Mouse (Mus musculus) hindbrain, embryonic 15.5 days (tissue): Measurements from ENCODE around the gene Pdlim1. TPM values are rescaled to one million over a fixed set of nuclear protein-coding genes. Genes with fewer than 3 reads are reported as not detected.

Experiments
- polyA plus RNA-seq: library from polyadenylated mRNA; unstranded; fragments of >200 nt; fragmentation: Nextera tagmentation; extraction: Ambion mirVana; gene quantifications from 2 replicates; pipeline ENCODE4 v1.2.1, GENCODE M21; 2015

The Pdlim1 gene
- polyA plus RNA-seq, 1 experiment from 2014 or later, result 9.7 TPM

Other genes starting within 250 kb of the Pdlim1 start
- gene Cyp2c54, start 198.0 kb downstream of the Pdlim1 start, polyA plus RNA-seq, result not detected in 2 replicates
- gene Cyp2c50, start 182.2 kb downstream of the Pdlim1 start, polyA plus RNA-seq, result not detected in 2 replicates
- not detected in 2 replicates for gene Cyp2c70, start 84.5 kb downstream of the Pdlim1 start, polyA plus RNA-seq
- gene Sorbs1, start 241.9 kb upstream of the Pdlim1 start, polyA plus RNA-seq, result 87.5 and 92.0 TPM in 2 replicates